Mouse (Mus musculus) kidney, adult 2 months (tissue): Measurements from ENCODE around the gene Ifit1bl1.

Experiments
- CTCF ChIP-seq: fragments of 200-500 bp; conservative IDR thresholded peaks from 2 replicates; pipeline ENCODE4 v1.5.1; 2011; ENCODE audit warnings: low read depth, mild to moderate bottlenecking, control low read depth, low read length, moderate library complexity, mixed read lengths; ENCODE audit not compliant: insufficient read depth, insufficient read length
- POLR2A ChIP-seq: fragments of 200-500 bp; IDR thresholded peaks from one replicate; pipeline ENCODE4 v1.6.1; 2011; ENCODE audit warnings: low read depth, low read length, control low read depth

- TF ChIP-seq CTCF (no peak), POLR2A (no peak)
Measured at GRCm38 (mm10) chr19:34562556-34562955, 39.2 kb downstream of the Ifit1bl1 start.
